Mouse (Mus musculus) kidney, postnatal 10 days (tissue): Measurements from ENCODE around the gene Emc3.

ENCODE experiments used
- DNase-seq: peaks from one replicate; pipeline ENCODE4 v3.0.0; 2021; ENCODE audit warnings: mixed read lengths

The Emc3 gene

DNA sequence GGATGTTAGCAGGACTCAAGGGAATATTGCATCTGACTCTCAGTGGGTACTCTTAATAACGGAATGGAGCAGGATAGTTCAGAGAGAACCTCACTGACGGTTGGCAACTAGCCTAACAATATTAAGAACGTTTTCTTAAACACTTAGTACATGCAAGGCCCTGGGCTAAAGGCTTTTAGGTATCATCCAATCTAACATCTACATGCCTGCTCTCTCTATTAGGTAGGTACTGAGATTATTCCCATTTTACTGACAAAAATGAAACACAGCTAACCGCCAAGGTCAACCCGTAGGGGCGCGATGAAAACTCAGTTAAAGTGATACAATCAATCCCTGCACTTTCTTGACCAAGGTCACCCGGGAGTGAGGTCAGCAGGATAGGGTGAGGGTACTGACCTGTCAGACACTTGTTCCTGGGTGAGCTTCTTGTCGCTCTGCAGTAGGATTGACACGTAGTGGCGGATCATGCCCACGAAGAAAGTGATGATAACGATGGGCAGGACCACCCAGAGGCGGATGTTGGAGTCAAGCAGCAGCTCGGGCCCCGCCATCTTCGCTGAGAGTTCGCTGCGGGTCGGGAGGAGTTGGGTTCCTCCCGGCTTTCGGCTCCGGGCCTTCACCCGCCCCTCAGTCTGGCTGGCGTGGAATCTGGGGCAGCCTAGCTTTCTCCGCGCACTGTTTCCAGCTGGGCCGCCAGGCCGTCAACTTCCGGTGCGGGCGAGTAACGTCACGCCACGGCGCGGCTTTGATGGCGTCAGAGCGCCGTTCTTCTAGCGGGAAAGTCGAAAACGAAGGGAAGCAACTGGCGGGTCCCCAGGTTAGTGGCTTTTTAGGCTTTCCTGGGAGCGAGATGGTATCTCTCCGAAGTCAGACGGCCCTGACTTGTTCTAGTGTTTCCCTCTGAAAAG lies at the start of gene Emc3, which contains the start of gene Fancd2:
Gene Emc3 (minus strand): TSS at position 721 of the 908 bp plus-strand sequence.
Gene Fancd2 (plus strand): TSS at position 751 of the 908 bp plus-strand sequence.
- peak; percentile 95 for DNase-seq

DNA sequence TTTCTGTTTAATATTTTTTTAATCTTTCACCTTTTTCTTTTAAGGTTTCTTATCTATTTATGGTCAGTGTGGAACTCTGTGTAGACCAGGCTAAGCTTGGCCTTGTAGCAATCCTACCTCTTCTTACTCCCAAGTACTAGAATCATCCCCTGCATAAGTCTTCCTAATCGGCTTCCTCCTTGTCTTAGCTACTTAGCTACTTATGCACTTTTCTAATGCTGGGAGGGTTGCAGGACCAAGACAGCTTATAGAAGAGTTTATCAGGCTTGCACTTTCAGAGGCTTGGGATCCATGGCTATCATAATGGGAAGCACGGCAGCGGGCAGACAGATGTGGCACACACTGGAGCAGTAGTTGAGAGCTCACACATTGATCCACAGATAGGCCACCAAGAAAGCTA lies 47.9 kb upstream of the Emc3 start:
- no peak for DNase-seq

DNA sequence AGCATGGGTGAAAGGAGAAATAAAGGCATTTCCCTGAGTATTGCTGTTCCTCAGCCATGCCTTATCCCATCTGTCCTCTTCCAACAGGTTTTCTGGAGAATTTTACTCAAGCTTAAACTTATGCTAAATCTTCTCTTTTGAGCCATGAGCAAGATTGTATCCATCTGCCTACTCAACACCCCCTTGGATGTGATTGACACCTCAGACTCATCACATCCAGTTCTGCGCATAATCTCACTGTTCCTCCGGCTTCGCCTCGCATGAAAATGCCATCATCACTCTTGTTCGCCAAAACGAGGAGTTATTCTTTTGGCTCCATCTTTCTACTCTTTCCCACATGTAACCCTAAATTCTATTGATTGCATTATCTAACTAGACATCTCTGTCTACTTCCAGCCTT lies 44.6 kb upstream of the Emc3 start:
- no peak for DNase-seq

DNA sequence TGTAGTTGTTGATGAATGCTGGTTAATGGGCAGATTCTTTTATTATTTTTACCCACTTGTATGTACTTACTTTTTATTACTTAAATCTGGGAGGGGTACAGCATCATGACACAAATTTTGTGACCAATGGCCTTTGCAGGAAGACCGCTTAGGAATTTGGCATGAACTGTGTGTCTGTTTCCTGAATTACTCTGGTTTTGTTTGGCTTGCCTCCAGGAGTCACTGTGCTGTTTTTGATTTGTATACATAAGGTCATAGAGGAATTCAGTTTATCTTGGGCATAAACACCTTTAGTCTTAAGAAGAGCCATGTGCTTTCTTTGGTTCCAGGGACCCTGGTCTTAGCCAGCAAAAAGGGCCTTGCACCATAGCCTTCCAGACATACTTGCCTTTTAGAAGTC lies 33.1 kb upstream of the Emc3 start:
- DNase-seq, result peak; percentile 24

DNA sequence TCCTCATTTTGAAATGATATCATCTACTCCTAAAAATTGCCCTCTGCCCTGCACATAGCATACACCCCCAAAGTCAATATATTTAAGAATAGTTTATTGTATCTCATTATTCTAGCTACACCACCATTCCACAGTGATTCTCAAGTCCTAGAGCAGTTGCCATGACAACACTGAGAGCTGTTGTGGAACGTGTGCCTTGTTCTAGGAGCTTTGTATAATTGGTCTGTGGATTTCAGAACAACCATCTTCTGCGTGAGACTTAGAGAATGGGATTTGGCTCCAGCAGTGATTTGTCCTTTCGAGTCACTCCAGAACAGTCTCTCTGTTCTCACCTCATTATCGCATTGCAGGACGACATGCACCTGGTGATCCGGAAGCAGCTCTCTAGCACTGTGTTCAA lies 28.3 kb upstream of the Emc3 start:
- no peak for DNase-seq

DNA sequence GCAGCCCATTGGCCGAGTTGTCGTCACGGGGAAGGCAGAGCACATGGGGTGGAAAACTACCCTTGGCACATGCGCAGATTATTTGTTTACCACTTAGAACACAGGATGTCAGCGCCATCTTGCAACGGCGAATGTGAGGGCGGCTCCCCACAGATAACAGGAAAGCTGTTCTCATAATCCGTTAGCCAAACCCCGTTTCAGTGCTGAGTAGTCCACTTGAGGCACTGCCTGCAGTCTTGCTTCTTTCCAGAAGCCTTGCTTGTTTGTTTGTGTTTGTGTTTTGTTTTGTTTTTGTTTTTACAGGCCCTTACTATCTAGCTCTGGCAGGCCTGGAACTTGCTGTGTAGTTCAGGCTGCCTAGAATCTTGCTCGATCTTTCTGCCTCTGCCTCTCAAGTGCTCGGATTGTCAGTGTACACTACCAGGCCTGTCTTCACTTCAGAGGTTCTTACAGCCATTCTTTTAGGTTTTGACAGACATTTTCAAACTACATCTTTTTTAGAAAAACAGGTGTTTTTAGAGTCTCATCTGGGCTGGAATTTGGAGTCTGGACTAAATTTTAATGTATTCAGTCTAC lies 12.5 kb upstream of the Emc3 start:
- DNase-seq, result no peak

DNA sequence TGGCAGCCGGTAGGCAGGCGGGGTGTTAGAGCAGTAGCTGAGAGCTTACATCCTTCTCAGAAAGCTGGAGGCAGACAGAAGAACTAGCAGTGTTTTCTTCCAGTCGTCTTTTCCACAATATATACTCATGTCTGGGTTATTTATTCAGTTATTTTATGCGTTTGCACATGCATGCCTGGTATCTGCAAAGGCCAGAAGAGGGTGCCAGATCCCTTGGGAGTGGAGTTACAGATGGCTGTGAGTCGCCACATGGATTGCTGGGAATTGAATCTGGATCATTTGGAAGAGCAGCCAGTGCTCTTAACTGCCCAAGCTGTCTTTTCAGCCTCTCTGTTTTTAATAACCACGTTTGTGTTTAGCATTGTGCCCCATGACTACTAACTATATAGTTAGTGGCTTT lies 10.2 kb upstream of the Emc3 start:
- no peak for DNase-seq

DNA sequence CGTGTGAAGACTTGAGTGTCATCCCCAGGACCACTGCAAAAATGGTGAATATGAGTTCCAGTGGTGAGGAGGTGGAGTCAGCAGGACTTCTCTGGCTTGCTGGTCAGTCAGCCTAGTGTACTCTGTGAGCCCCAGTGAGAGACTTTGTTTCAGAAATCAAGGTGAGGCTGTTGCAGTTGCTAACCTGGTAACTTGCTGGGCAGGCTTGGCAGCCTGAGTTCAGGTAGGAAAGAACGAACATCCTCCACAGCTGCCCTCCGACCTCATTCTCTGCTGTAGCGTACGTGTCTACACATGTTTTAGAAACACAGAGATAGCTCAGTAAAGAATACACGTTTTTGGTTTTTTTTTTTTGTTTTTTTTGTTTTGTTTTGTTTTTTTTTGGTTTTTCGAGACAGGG lies 3.4 kb upstream of the Emc3 start:
- no peak for DNase-seq

DNA sequence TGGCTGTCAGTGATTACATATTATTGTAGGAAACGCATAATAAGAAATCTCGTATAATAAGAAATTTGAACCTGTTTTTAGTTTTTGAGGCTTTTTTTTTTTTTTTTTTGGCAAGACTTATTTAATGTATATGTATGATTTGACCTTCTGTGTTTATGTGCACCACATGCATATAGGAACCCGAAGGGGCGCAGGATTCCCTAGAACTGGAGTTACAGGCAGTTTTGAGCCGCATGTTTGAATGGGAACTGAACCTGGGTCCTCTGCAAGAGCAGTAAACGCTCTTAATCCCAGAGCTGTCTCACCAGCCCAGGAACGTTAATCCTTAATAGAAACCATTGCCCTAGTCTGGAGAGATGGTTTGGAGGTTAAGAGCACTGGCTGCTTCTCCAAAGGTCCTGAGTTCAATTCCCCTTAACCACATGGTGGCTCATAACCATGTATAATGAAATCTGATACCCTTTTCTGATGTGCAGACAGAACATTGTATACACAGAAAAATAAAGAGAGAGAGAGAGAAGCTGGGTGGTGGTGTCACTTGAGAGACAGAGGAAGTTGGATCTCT lies 470 bp upstream of the Emc3 start:
- DNase-seq, result peak; percentile 11

DNA sequence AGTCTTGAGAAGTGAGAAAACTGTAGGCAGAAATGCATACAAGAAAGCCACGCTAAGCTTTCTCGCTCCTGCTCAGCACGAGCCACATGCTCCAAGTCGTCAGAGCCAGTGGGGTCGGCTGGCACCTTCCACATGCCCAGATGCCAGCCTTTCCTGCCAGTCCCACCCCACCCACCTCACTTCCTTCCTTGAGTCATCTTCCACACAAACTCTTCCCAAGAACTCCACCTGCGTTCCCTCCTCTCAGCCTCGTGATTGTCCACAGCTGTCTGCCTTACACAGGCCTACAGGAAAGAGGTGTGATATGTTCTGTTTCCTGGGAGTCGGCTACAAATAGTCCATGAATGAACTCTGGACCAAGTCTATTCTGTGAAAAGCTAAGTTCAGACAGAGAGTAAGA lies 8.0 kb downstream of the Emc3 start:
- no peak for DNase-seq

DNA sequence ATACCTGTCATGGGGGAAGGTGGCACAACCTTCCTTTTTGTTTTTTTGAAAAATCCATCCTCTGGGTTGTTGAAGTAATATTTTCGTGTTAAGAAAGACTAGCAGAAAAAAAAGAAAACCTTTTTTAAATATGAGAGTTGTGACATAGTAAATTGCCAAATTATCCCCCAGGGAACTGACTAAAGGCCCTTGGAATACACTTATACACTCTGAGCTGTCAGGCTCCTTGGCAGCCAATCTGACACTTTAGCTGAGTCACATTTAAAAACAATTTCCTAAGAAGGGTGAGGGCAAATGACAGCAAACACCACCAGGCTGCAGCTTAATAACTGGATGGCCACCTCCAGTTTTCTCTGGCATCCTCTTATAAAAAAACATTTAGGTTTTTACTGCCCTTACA lies 9.1 kb downstream of the Emc3 start:
- no peak for DNase-seq

DNA sequence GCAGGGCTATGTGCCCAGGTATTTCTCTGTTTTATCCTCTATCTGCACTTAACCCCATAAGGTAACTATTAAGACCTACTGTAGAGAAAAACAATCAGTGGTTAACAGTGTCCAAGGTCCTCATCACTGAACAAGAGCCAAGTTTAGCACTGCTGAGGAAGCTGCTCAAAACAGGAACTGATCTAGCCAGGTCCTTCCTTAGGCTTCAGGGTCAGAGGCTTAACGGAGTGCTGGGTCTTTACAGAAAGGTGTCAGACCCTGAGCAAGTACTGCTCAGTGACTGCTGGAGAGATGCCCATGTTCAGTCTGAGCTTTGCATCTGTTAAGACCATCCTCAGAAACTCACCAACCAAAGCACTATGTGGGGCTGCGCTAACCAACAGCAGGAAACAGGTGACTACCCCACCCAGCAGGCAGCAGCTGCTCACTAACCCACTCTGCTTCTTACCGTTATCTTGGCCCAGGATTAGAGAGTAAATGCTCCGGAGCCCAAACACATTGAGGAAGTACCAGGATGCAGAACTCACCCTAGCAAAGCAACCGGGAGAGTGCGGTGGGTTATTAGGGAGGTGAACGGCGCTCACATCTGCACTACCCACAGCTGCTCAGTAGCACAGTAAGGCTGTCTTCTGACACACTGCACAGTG lies 13.9 kb downstream of the Emc3 start:
- no peak for DNase-seq

DNA sequence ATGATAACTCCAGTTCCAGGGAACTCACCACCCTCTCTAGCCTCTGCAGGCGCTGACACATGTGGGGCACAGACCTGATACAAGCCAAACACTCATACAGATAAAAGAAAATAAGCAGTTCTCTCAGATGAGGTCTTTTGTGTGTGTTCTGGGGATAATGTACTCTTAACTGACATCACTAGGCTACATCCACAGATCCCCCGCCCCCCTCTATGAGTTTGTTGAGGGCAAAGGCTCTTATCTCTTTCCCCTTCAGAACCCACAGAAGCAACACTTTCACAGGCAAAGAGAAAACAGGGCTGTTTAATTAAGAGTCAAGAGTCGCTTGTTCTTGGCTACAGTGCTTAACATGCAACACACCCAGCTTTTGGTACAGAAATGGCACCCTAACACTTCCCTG lies 16.9 kb downstream of the Emc3 start:
- DNase-seq, result no peak

DNA sequence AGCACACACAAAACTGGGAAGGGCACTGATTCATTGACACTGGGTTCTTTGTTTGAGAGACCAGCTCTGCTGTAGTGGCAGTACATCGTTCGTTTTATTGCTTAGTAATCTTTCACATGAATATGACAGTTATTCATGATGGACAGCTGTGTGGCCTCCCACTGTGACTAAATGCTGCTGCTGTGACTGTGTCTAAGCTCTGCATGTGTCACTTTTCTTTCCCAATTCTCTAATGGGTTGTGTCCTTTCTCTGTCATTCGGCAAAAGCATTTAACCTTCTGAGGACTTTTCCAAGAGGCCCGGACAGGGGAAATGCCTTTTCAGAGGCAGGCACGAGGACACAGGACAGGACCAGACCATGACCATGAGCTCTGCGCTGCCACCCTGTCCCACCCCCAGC lies 17.5 kb downstream of the Emc3 start:
- DNase-seq, result no peak

DNA sequence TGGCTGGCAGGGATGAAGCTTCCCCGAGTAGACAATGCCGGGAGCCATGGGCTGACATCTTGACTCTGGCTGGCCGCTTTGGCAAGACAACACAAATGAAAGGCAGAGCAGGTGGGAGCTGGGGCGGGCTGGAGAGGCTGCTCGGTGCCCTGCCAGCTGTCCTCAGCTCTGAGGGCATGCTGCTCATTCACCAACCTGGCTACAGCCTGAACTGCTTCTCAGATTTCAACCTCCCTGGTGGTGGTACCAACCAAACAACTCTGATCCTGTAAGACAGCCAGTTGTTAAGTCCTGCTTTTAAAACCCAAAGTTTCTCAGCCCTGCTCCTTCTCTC lies 22.5 kb downstream of the Emc3 start:
- DNase-seq, result no peak

DNA sequence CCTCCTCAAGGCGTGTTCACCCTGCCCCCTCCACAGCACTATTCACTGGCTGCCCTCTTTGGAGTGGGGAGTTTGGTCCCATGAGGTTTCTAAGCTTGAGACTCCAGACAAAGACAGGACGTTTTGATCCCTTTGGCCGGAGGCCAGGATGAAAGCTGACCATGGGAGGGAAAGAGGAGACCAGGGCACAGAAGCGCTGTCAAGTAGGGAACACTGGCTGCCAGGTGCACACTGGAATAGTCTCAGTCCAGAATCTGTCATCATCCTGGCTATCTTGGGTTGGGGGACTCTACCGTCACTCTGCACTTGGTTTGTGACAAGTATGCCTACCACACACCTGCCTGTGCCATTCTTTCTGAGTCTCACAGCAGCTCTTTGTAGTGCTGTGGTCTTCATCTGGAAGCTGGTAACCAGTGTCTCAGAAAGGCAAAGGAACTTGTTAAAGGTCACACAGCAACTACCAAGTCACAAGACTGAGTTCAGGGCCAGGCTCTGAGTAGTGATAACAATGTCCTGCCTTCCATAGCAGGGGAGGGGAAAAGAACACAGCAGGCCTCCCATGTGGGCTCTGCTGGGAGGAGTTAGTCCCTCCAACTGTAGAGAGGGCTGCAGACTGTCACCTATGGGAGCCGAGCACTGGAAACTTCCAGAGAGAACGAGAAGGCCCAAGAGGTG lies 23.0 kb downstream of the Emc3 start:
- DNase-seq, result no peak

DNA sequence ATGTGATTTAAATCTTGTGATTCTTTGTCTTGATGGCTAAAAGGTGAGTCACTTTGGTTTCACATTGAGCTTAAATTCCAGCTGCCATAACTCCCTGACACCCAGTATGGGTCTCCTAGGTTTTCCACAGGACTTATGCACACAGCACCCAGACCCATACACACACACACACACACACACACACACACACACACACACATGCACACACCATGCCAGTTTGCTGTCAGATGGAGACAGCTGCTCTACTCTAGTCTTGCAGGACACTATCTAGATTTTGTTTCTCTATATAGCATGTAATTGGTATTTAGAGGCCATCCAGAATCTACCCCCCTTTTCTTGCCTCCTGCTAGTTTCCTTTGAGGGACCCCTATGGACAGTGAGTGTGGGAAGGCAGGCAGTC lies 24.3 kb downstream of the Emc3 start:
- DNase-seq, result no peak

DNA sequence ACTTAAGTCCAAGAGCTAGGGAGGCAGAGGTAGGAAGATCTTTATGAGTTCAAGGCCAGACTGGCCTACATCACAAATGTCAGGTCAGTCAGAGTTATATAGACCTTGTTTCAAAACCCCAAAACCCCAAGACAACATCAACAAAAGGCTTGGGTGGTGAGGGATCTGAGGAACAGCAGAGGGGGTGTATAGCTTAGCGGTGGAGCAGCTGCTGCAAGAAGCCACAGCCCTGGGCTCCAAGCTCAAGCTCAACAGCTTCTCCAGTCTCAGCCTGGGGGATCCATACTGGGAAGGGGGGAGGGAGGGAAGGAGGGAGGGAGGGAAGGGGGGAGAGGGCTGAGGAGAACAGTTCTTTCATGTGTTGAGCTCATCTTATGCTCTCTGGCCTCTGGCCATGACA lies 25.8 kb downstream of the Emc3 start:
- DNase-seq, result no peak

DNA sequence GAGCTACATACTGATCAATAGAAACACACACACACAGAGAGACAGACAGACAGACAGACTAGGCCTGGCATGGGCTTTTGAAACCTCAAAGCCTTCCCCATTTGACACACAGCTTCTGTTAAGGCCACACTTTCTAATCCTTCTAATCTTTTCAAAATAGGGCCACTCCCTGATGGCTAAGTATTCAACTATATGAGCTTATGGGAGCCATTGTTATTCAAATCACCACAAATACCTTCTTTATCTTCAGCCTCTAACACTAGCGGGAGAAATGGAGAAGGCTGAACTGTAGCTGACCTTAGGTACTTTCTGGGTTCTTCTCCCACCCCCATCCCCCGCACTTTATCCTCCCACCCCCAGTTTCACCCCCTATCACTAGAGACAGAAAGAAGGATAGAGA lies 28.7 kb downstream of the Emc3 start:
- DNase-seq, result no peak

DNA sequence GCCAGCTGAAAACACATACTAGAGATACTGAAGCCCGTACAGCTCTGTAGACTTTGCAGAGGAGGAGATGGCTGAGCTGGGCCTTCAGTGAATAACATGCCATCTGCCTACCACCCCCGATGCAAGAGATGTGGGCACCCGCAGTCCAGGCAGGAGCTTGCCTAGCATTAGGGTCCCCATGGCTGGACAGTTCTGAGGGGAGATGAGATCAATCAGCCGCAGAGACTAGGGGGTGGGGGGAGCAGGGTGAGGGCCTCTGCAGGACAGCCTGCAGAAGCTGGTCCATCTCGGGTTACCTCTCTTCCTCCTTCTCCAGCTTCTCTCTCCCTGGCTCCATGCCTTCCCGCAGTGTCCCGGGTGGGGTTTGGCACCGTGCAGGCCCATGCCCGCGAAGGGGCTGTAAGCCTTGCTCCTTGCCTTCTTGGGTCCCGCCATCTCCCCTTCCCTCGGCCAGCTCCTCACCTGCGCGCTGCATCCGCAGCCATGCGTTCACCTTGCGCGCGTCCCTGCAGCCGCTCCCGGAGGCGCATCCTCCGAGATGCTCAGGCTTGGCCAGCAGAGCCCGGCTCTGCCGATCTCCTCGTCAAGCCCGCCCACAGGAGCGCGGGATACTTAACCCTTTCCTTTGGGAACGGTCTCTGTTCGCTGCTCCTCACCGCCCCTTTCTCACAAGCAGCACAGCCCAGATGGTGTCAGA lies 29.9 kb downstream of the Emc3 start, which contains the start of gene Prrt3:
Gene Prrt3 (minus strand): TSS at position 544 of the 697 bp plus-strand sequence.
- peak; percentile 26 for DNase-seq

DNA sequence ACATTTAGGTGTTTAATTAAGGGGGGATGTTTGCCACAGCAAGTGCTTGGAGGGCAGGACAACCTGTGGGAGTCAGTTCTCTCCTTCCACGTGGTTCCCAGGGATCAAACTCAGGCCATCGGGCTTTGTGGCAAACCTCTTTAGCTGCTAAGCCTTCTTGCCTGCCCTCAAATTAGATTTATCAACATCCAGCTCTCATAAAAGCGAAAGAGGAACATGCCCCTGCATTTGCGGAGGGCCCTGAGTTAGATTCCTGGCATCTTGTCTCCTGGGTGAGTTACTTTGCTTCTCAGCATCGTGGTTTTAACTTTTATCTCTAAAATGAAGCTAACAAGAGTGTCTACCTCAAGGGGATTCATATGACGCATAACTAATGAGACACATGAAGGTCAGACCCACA lies 32.1 kb downstream of the Emc3 start:
- DNase-seq, result no peak

DNA sequence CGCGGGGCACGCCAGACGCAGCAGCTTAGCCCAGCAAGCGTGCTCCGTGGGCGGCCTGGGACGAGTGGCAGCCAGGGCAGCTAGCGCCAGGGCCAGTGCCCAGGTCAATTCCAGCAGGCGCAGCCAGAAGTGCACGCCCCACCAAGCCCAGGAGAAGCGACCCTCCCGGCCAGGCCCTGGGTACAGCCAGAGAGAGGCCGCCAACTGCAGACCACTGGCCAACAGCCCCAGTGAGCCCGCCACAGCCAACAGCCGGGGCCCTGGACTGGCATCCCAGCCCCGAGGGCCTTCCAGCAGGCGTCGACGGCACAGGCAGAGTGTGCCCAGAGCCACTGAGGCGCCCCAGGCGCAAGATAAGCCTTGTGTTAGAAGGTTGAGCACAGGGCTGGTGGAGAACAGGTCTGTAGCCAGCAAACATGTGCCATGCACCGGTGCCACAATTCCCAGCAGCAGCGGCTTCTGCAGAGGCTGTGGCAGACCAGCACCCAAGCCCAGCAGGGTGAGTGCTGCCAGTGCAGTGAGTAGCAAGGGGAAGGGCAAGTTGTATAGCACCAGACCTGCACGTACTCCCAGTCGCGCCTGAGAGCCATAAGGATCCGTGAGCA lies 36.3 kb downstream of the Emc3 start:
- DNase-seq, result peak; percentile 20
